Mouse (Mus musculus): ENCODE data around the gene Afg1l.

Afg1l gene

GRCm38 (mm10) chr10:42270277-42271083 is 207.9 kb downstream of the Afg1l start:
- no peak for DNase-seq (ENCODE audit: extremely low spot score, low spot score)

GRCm38 (mm10) chr10:42269281-42270025 is 208.9 kb downstream of the Afg1l start:
- no peak for DNase-seq (ENCODE audit: extremely low spot score, low spot score)

- DNase-seq (ENCODE audit: extremely low spot score, low spot score) = no peak
Observed at GRCm38 (mm10) chr10:42267811-42268545, 210.4 kb downstream of the Afg1l start.

- DNase-seq (ENCODE audit: extremely low spot score, low spot score) = no peak
Observed at GRCm38 (mm10) chr10:42265021-42265689, 213.2 kb downstream of the Afg1l start.

- no peak for DNase-seq (ENCODE audit: extremely low spot score, low spot score)
Observed at GRCm38 (mm10) chr10:42264195-42264594, 214.2 kb downstream of the Afg1l start.

GRCm38 (mm10) chr10:42263701-42264100 is 214.7 kb downstream of the Afg1l start:
- no peak for DNase-seq (ENCODE audit: extremely low spot score, low spot score)

Data from neural tube, embryonic 10.5 days (tissue).